Mouse (Mus musculus) ES-Bruce4 (cell line): ENCODE measurements at regions not wholly inside any gene's neighbourhood (a gene's known extent, or its start where the extent isn't known, plus 50 kb on each side); places are given as distances from the start of the nearest gene placed in this dataset.

Experiments
- H3K27ac ChIP-seq: 2 replicates; pipeline ENCODE4 v1.5.1; 2012; ENCODE audit warnings: low read length, inconsistent platforms; ENCODE audit not compliant: insufficient read depth
- H3K27me3 ChIP-seq: 2 replicates; pipeline ENCODE4 v1.6.1; 2012; ENCODE audit warnings: mild to moderate bottlenecking, low read length, inconsistent platforms; ENCODE audit not compliant: control insufficient read depth, poor library complexity, insufficient read depth, severe bottlenecking
- H3K36me3 ChIP-seq: 2 replicates; pipeline ENCODE4 v1.6.1; 2012; ENCODE audit warnings: inconsistent platforms, mild to moderate bottlenecking, low read length, moderate library complexity; ENCODE audit not compliant: control insufficient read depth, poor library complexity, insufficient read depth, severe bottlenecking
- H3K4me1 ChIP-seq: one replicate; pipeline ENCODE4 v1.8.1; 2011; ENCODE audit warnings: low read length; ENCODE audit not compliant: control insufficient read depth, insufficient read depth
- H3K4me3 ChIP-seq: 2 replicates; pipeline ENCODE4 v1.5.1; 2011; ENCODE audit warnings: low read depth, mild to moderate bottlenecking, low read length
- H3K9ac ChIP-seq: 2 replicates; pipeline ENCODE4 v1.6.1; 2012; ENCODE audit warnings: low read depth, mild to moderate bottlenecking, inconsistent platforms; ENCODE audit not compliant: poor library complexity, severe bottlenecking
- H3K9me3 ChIP-seq: replicated peaks from 2 replicates; pipeline ENCODE4 v1.6.1; 2012; ENCODE audit warnings: mild to moderate bottlenecking, low read length, inconsistent platforms; ENCODE audit not compliant: control insufficient read depth, poor library complexity, insufficient read depth, severe bottlenecking
- CTCF ChIP-seq: IDR thresholded peaks from one replicate; pipeline ENCODE4 v1.8.1; 2011; ENCODE audit warnings: low read depth, low read length
- EP300 ChIP-seq: IDR thresholded peaks from 2 replicates; pipeline ENCODE4 v1.6.1; 2011; ENCODE audit warnings: low read depth, low read length; ENCODE audit not compliant: insufficient read depth
- POLR2A ChIP-seq: IDR thresholded peaks from one replicate; pipeline ENCODE4 v1.8.1; 2011; ENCODE audit warnings: low read length; ENCODE audit not compliant: insufficient read depth

DNA sequence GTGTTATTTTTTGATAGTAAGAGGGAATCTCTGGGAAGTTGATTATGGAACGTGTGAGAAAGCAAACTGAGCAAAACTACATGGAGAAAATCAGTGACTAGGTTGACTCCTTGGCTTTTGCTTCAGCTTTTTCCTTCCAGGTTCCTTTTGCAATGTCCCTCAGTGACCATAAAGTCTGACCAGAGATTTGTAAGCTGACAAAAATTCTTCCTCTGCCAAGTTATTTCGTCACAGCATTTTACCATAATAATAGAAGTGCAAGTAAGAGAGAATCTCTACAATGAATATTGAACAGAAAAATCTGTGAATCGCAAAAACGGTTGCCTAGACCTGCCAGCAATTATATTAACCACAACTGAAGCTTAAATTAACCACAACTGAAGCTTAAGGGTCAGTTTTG is 479.3 kb downstream of the Kcnj2 start:
- no peak overlapping the region for H3K4me3 ChIP-seq
- no peaks in the 10 kb centered on the region for H3K27me3 ChIP-seq
- H3K36me3 ChIP-seq: no peaks in the 10 kb centered on the region
- TF ChIP-seq EP300 (no peak), CTCF (no peak), POLR2A (no peak)
- no peaks in the 10 kb centered on the region for H3K4me1 ChIP-seq
- no peaks in the 10 kb centered on the region for H3K9me3 ChIP-seq
- no peak overlapping the region for H3K27ac ChIP-seq
- H3K9ac ChIP-seq: no peak overlapping the region

DNA sequence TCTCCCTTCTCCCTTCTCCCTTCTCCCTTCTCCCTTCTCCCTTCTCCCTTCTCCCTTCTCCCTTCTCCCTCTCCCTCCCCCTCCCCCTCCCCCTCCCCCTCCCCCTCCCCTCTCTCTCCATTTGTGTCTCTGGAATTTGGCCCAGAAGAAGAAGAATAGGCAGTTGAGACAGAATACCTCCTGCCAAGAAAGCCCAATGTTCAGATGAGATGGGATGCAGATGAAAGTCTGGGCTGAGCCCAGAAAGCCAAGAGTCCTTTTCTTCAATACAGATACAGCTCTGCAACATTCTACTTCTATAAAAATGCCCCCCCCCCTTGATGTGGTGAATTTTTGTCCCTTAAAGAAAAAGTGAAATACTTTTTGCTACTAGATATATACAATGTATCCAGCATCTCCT is 489.2 kb downstream of the Kcnj2 start:
- Histone ChIP-seq H3K36me3 (no peaks in the 10 kb centered on the region), H3K9ac (no peak overlapping the region), H3K4me1 (no peaks in the 10 kb centered on the region), H3K27ac (no peak overlapping the region), H3K9me3 (no peaks in the 10 kb centered on the region), H3K27me3 (no peaks in the 10 kb centered on the region), H3K4me3 (no peak overlapping the region)
- TF ChIP-seq EP300: no peak
- no peak for TF ChIP-seq CTCF
- no peak for TF ChIP-seq POLR2A

DNA sequence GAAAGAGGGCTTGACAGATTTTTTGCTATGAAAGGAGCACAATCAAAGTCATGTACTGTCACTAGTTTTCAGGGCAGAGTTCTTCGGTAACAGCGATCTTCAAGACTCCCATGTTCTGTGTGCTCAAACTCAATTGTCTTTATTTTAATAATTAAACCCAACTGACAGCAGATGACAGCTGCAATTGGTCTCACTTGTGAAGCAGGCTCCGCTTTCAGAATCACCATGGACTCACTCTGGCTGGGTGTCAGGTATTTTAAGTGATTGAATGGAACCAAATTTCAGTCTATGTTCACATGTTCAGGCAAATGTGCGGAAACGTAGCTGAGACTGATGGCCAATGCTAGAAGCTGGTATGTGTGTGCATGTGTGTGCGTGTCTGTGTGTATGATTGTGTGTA is 489.7 kb downstream of the Kcnj2 start:
- no peak overlapping the region for H3K4me3 ChIP-seq
- no peaks in the 10 kb centered on the region for H3K4me1 ChIP-seq
- no peak overlapping the region for H3K27ac ChIP-seq
- no peak overlapping the region for H3K9ac ChIP-seq
- no peaks in the 10 kb centered on the region for H3K9me3 ChIP-seq
- H3K36me3 ChIP-seq: no peaks in the 10 kb centered on the region
- H3K27me3 ChIP-seq: no peaks in the 10 kb centered on the region
- TF ChIP-seq EP300 (no peak), CTCF (no peak), POLR2A (no peak)

DNA sequence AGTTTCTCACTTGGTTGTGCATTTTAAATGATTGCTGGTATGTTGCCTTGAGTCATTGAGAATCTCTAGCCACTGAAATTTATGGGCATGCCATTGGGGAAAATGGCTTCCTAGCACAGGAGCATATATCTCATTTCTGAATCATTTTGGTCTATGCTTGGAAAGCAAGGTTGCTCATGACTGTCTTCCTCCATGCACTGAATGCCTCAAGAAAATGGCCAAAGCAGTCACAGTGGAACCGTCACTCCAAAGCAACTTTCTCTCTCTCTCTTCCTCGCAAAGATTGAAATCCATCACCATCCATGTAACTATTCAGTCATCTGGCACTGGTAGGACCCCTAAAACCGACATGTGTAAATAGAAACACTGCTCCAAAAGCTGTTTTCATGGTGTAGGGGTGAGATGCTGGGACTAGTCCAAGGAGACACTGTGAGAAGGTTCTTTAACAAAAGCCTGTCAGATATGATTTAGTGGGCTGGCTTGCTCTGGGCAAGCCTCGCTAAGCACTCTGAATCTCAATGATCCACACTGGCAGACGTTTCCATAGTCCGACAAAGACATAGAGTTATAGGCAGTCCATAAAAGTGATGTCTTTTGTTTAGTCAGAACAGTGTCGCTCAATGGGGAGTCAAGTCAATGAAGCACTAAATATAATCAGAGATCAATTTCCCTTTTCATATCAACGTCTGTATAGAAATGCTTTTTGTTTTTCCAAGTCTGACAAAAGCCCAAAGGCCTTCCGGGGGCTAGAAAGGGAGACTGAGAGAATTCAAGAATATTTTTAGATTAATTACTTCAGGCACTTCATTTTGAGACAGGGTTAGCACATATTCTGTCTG is 492.6 kb downstream of the Kcnj2 start:
- H3K9ac ChIP-seq: no peak overlapping the region
- TF ChIP-seq EP300 (no peak), CTCF (no peak), POLR2A (no peak)
- no peaks in the 10 kb centered on the region for H3K27me3 ChIP-seq
- no peaks in the 10 kb centered on the region for H3K36me3 ChIP-seq
- H3K27ac ChIP-seq: no peak overlapping the region
- H3K4me1 ChIP-seq: no peaks in the 10 kb centered on the region
- no peaks in the 10 kb centered on the region for H3K9me3 ChIP-seq
- H3K4me3 ChIP-seq: no peak overlapping the region

DNA sequence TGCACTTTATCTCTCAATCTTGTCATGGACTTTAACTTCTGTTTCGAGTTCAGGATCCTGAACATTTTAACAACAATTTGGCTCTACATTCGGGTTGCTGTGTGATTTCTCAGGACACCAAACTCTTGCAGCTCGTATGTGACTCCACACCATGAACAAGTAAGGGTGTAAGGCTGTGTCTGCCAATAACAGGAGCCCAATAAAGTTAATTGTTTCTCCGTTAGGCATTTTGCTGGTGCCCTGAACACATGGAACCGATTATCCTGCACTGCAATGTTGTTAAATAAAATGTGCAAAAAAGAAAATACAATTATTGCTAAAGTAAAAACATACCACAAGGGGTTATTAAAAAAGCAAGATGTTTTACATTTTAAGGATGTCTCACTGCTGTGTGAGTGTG is 497.2 kb downstream of the Kcnj2 start:
- Histone ChIP-seq H3K4me3 (no peak overlapping the region), H3K27me3 (no peaks in the 10 kb centered on the region), H3K4me1 (no peaks in the 10 kb centered on the region), H3K9ac (no peak overlapping the region), H3K36me3 (no peaks in the 10 kb centered on the region), H3K27ac (no peak overlapping the region), H3K9me3 (no peaks in the 10 kb centered on the region)
- TF ChIP-seq EP300 (no peak), CTCF (no peak), POLR2A (no peak)

DNA sequence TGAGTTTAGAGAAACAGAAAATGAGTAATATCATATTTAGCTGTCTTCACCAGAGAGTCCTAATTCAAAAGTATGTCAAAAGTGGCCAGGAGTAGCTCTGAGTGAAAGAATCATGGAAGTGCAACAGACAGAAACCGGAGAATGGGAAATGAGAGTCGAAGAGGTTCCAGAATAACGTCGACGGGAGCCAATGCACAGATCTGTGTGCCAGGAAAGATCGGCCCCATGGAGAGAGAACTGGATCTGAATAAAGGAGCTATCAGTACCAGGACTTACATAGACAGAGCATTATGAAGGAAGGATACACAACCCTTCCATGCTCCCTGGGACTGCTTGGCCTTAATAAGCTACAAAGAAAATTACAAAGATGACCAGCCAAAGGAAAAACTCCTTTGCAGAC is 502.1 kb downstream of the Kcnj2 start:
- H3K27me3 ChIP-seq: peaks cover 2% of the 10 kb centered on the region; the same call in 1 of the 2 replicates
- H3K9ac ChIP-seq: no peak overlapping the region
- no peak overlapping the region for H3K4me3 ChIP-seq
- H3K4me1 ChIP-seq: no peaks in the 10 kb centered on the region
- H3K36me3 ChIP-seq: no peaks in the 10 kb centered on the region
- no peak overlapping the region for H3K27ac ChIP-seq
- TF ChIP-seq POLR2A: no peak
- TF ChIP-seq EP300: no peak
- no peak for TF ChIP-seq CTCF
- no peaks in the 10 kb centered on the region; the same call in 1 of the 2 replicates for H3K9me3 ChIP-seq
